In the genomic region with DNA sequence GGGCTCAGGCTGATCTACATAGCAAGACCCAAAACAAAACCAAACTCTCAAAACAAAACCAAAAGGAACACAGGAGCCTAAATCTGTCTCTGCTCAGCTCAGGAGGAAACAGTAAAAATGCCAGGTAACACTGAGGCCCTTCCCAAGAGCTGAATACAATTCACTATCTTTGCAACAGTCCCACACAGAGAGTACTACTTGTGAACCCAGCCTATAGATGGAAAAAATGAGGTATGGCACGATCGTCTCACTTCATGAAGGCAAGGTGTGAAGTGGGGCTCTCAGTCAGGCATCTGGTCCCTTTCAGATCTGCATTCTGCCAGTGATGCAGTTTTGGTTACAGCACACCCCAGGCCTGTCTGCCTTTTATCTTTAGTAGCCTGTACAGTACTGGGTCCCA, we compare ENCODE assay signal across 13 mouse cellular contexts.
DNase-seq lines count a peak whose midpoint lies in the region; ATAC-seq and TF ChIP-seq lines count a peak whose summit lies in the region.
"Had no signal": no experiment of that assay in that cellular context is flagged by ENCODE, and none has a peak within 500 bp of the region (broad histone marks: within the 10 kb centered on the region; RNA-seq: fewer than 3 reads in every experiment).

No protein-coding gene starts in this region.

- peaks cover 21% of the 10 kb centered on the region for H3K4me1 ChIP-seq in embryonic facial prominence, embryonic 13.5 days
- peaks cover 25% of the 10 kb centered on the region for H3K4me1 ChIP-seq in embryonic facial prominence, embryonic 10.5 days
- peaks cover 28% of the 10 kb centered on the region for H3K4me1 ChIP-seq in liver, embryonic 12.5 days
- H3K4me1 ChIP-seq in ES-Bruce4 (ENCODE audit: control insufficient read depth, insufficient read depth, low read length) = peaks cover 12% of the 10 kb centered on the region
- peaks cover 21% of the 10 kb centered on the region for H3K4me1 ChIP-seq in liver, postnatal 0 days (ENCODE audit: insufficient read depth)

- ATAC-seq in embryonic facial prominence, embryonic 13.5 days (ENCODE audit: insufficient number of reproducible peaks, insufficient read depth, low FRiP score, low TSS enrichment, low read depth) = no peak
- ATAC-seq in liver, embryonic 12.5 days = no peak
- no peak for ATAC-seq in liver, postnatal 0 days
- no peak for ATAC-seq in monocyte, adult 5-6 weeks (replicated peaks; ENCODE audit: insufficient number of reproducible peaks, low FRiP score, low TSS enrichment, poor library complexity, severe bottlenecking)
- ATAC-seq: hindbrain, embryonic 16.5 days had no signal

- TF ChIP-seq CTCF in ES-Bruce4 (IDR thresholded peaks at IDR 0.05; ENCODE audit: low read depth, low read length) = no peak
- TF ChIP-seq CTCF in liver, postnatal 0 days (IDR thresholded peaks at IDR 0.05; ENCODE audit: low read depth) = no peak

- no peak overlapping the region for H3K4me3 ChIP-seq in embryonic facial prominence, embryonic 13.5 days
- no peak overlapping the region for H3K4me3 ChIP-seq in embryonic facial prominence, embryonic 10.5 days
- H3K4me3 ChIP-seq in liver, embryonic 12.5 days = no peak overlapping the region
- no peak overlapping the region for H3K4me3 ChIP-seq in ES-Bruce4 (ENCODE audit: low read depth, low read length)
- H3K4me3 ChIP-seq in liver, postnatal 0 days (ENCODE audit: low read depth, low read length) = no peak overlapping the region
- H3K4me3 ChIP-seq: left cerebral cortex, adult 2 months had no signal

- WGBS in embryonic facial prominence, embryonic 13.5 days = 77% methylated on average over 2 of the region's 2 CpGs
- WGBS in embryonic facial prominence, embryonic 10.5 days = 83% methylated on average over 2 of the region's 2 CpGs
- WGBS in liver, embryonic 12.5 days (ENCODE audit: insufficient replicate concordance) = 74% methylated on average over 2 of the region's 2 CpGs
- WGBS in liver, postnatal 0 days (ENCODE audit: insufficient replicate concordance) = 80% methylated on average over 2 of the region's 2 CpGs

- no peaks in the 10 kb centered on the region for H3K9me3 ChIP-seq in embryonic facial prominence, embryonic 13.5 days
- H3K9me3 ChIP-seq in embryonic facial prominence, embryonic 10.5 days = no peaks in the 10 kb centered on the region
- H3K9me3 ChIP-seq in liver, embryonic 12.5 days (replicated peaks) = no peaks in the 10 kb centered on the region
- no peaks in the 10 kb centered on the region for H3K9me3 ChIP-seq in ES-Bruce4 (replicated peaks; ENCODE audit: control insufficient read depth, insufficient read depth, low read length, poor library complexity, severe bottlenecking)
- H3K9me3 ChIP-seq in liver, postnatal 0 days (ENCODE audit: low read length) = no peaks in the 10 kb centered on the region

- no peak for DNase-seq in embryonic facial prominence, embryonic 10.5 days (ENCODE audit: low spot score)
- DNase-seq in liver = no peak
- DNase-seq in liver, postnatal 0 days = no peak
- DNase-seq in cerebellum, postnatal 25 days = no peak
- DNase-seq: kidney, postnatal 25 days; lung, postnatal 10 days; right cerebral cortex, postnatal 25 days had no signal

- no peaks in the 10 kb centered on the region for H3K27me3 ChIP-seq in embryonic facial prominence, embryonic 13.5 days
- H3K27me3 ChIP-seq in embryonic facial prominence, embryonic 10.5 days (replicated peaks; ENCODE audit: low read depth, poor library complexity, severe bottlenecking) = no peaks in the 10 kb centered on the region
- H3K27me3 ChIP-seq in liver, embryonic 12.5 days (replicated peaks) = no peaks in the 10 kb centered on the region
- H3K27me3 ChIP-seq in ES-Bruce4 (ENCODE audit: control insufficient read depth, insufficient read depth, low read length, poor library complexity, severe bottlenecking) = no peaks in the 10 kb centered on the region
- H3K27me3 ChIP-seq in liver, postnatal 0 days (ENCODE audit: insufficient read depth, low read length) = no peaks in the 10 kb centered on the region

- H3K27ac ChIP-seq in embryonic facial prominence, embryonic 13.5 days = 0 out of 2 replicates have a peak overlapping the region, but pooled peaks have one; percentile 55
- H3K27ac ChIP-seq in embryonic facial prominence, embryonic 10.5 days (replicated peaks) = no peak overlapping the region
- H3K27ac ChIP-seq in liver, embryonic 12.5 days = peak overlapping the region; percentile 62; the same call in 1 of the 2 replicates
- peak overlapping the region; percentile 96 for H3K27ac ChIP-seq in ES-Bruce4 (ENCODE audit: insufficient read depth, low read length)
- H3K27ac ChIP-seq in liver, postnatal 0 days (ENCODE audit: low read depth) = peak overlapping the region; percentile 85

- TF ChIP-seq POLR2A in ES-Bruce4 (IDR thresholded peaks at IDR 0.05; ENCODE audit: insufficient read depth, low read length) = no peak

- H3K4me2 ChIP-seq in embryonic facial prominence, embryonic 13.5 days = no peak overlapping the region
- no peak overlapping the region for H3K4me2 ChIP-seq in liver, embryonic 12.5 days
- H3K4me2 ChIP-seq in liver, postnatal 0 days (ENCODE audit: low read depth, low read length) = peak overlapping the region; percentile 37

- no peak for TF ChIP-seq EP300 in ES-Bruce4 (IDR thresholded peaks at IDR 0.05; ENCODE audit: insufficient read depth, low read depth, low read length)
- no peak for TF ChIP-seq EP300 in liver, postnatal 0 days (IDR thresholded peaks at IDR 0.05; ENCODE audit: low read depth)

- peaks cover 45% of the 10 kb centered on the region for H3K36me3 ChIP-seq in embryonic facial prominence, embryonic 13.5 days
- H3K36me3 ChIP-seq in embryonic facial prominence, embryonic 10.5 days (replicated peaks) = peaks cover 30% of the 10 kb centered on the region
- H3K36me3 ChIP-seq in liver, embryonic 12.5 days = no peaks in the 10 kb centered on the region; the same call in 1 of the 2 replicates
- H3K36me3 ChIP-seq in ES-Bruce4 (ENCODE audit: control insufficient read depth, insufficient read depth, low read length, poor library complexity, severe bottlenecking) = no peaks in the 10 kb centered on the region
- H3K36me3 ChIP-seq in liver, postnatal 0 days (replicated peaks; ENCODE audit: insufficient read depth, low read length) = no peaks in the 10 kb centered on the region; the same call in 1 of the 2 replicates

- no peak overlapping the region for H3K9ac ChIP-seq in embryonic facial prominence, embryonic 13.5 days
- no peak overlapping the region for H3K9ac ChIP-seq in liver, embryonic 12.5 days
- H3K9ac ChIP-seq in ES-Bruce4 (ENCODE audit: low read depth, poor library complexity, severe bottlenecking) = no peak overlapping the region
- H3K9ac ChIP-seq in liver, postnatal 0 days (replicated peaks) = no peak overlapping the region
